Mouse (Mus musculus) cerebellum, postnatal 14 days (tissue): Measurements from ENCODE around the gene Cdc14a.

Source experiments
- DNase-seq, 2 experiments: peaks; one replicate each; pipeline ENCODE4 v3.0.0; 2021; ENCODE audit warnings: mixed read lengths in 2 of 2

The Cdc14a gene

DNA sequence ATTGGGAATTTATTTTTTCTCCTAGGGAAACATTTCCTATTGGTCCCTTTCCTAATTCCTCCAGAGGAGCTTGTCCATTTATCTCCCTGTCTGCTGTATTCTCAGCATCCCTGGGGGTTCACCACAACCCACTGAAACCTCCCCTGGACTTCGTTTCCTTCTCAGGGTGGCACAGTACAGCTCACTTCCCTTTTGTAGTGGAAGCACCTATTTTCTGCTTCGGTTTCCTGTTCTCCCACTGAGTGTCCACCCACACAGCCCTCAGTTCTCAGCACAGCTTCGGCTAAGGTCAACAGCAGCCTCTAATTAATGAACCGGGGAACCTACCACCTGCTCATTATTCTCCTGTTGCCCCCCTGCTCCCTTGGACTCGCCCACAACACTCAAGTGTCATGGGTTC, 167.7 kb downstream of the Cdc14a start:
- DNase-seq, result no peak

- peak; percentile 75 to 82 for DNase-seq
Measured at GRCm38 (mm10) chr3:116253077-116253531, 170.7 kb downstream of the Cdc14a start, which contains the start of gene Gpr88. Gpr88 (minus strand) TSS chr3:116253503.

DNA sequence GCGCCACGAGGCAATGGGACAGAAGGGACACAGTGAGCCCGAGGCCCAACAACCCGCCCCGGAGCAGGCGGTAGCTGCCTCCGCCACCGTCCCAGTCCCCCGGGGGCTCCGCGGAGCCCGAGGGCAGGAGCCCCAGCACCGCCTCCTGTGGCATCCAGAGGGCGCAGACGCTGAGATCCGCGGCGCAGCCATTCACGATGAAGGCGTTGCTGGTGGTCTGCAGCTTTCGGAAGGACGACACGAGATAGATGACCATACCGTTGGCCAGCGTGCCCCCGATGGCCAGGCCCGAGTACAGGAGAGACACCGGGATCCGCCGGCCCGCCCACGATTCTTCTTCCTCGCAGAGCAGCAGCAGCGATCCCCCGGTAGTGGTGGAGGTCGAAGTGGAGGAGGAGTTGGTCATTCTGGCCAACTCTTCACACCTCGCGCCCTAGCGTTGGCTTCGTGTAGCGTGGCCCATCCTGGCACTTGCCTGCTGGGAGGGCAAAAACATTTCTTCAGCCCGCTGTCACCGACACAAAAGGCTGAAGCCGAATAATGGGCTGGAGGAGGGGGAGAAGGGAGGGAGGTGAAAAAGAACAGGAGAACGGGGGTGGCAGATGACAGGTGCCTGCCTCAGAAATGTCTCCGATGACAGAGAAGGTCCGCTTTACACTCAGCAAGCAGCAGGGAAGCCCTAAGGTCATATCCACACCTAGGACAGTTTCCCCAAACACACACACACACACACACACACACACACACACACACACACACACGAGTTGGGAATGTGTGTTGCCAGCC, 171.4 kb downstream of the Cdc14a start:
- peak; percentile 39 to 42 for DNase-seq

DNA sequence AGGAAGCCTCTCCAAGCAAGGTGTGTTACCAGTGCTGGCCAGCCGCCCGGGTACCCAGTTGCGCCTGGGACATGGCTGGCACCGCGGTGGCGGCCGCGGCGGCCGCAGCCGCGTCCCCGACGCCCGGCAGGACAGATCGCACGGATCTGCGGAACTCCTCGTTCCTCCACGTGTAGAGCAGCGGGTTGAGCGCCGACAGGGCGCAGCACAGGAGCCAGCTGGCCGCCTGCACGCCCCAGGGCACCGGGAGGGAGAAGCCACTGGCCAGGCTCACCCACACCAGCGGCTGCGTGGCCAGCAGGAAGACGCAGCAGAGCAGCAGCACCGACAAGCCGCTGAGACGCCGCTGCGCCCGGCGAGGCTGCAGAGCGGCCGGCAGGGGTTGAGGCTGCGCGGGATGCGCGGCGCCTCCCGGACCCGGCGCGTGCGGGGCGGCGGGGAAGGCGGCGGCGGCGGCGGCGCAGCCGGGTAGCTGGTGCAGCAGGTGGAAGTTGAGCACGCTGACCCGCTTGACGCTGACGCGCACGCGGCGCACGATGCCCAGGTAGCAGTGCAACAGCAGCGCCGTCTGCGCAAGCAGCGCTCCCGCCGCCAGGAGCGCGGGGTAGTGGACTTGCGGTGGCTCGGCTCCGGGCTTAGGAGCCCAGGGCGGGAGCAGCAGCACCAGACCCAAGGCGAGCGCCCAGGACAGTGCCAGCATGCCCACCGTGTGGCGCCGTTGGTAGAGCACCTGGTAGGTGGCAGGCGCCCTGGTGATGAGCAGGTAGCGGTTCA, 172.2 kb downstream of the Cdc14a start:
- peak; percentile 57 to 59 for DNase-seq

- peak; percentile 29 to 38 for DNase-seq
Measured at GRCm38 (mm10) chr3:116249026-116249425, 174.8 kb downstream of the Cdc14a start.

GRCm38 (mm10) chr3:116244476-116244875, 179.4 kb downstream of the Cdc14a start:
- DNase-seq, result no peak

- DNase-seq, result no peak
Measured at GRCm38 (mm10) chr3:116242685-116243084, 181.1 kb downstream of the Cdc14a start.

- no peak for DNase-seq
Measured at GRCm38 (mm10) chr3:116237527-116237926, 186.3 kb downstream of the Cdc14a start.

DNA sequence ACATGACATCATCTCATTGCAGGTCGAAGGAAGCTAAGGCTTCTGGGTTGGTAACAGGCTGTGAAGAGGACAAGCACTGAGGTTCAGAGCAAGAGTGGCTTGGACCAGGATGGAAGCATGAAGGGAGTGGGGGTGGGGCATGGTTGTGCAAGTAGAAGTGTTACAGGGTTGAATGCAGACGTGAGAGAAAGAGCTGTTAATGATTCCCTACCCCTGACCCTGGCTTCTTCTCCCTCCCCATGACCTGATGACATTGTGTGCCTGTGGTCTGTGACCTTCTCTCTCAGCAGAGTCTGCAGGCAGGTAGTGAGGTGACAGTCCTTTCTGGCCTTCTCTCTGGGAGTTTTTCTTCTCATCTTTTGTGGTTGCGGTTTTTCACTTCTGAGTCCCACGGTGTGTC, 187.0 kb downstream of the Cdc14a start:
- no peak for DNase-seq

DNA sequence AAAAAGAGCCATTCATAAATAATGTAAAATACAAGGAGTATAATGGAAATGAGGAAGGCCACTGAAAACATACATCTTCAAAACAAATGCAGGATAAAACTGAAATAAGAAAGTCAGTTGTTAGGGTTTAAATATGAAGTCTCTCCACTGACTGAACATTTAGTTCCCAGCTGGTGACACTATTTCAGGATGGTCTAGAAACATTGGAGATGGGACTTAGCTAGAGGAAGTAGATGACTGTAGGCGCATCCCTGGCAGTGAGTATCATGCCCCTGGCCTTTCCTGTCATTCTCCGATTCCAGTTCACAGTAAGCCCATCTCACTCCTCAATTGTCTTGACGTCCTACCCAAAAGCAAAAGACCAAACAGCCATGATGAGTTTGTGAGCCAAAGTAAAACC, 190.3 kb downstream of the Cdc14a start:
- DNase-seq, result no peak

DNA sequence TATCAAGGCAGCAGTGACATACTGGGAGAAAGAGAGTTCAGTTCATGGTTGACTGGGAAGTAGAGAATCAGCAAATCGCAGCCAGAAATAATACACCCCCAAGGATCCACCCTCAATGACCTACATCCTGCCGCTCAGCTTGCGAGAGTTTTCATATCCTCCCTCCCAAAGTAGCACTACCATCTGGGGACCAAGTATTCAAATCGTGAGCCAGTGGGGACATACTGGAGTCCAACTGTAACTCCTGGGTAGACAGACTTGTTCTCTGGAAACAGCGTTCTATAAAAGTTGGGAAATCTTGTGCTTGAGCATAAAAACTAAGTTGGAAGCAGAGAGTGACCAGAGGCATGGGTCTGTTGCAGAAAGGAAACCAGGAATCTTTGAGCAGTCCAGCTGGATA, 191.1 kb downstream of the Cdc14a start:
- DNase-seq, result no peak

DNA sequence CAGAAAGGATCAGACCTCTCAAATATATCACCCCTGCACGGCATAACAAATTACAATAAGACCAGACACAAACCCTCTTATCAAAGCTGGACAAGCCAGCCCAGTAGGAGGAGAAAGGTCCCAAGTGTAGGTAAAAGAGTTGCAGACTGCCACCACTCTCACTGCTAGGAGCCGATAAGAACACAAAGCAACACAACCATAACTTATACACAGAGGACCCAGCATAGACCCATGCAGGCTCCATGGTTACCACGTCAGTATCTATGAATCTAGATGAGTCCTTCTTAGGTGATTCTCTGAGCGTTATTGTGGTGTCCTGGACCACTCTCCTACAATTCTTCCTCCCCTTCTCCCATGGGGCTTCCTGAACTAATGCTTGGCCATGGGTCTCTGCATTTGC, 194.5 kb downstream of the Cdc14a start:
- no peak for DNase-seq

- no peak for DNase-seq
Measured at GRCm38 (mm10) chr3:116228360-116229245, 195.2 kb downstream of the Cdc14a start.

DNA sequence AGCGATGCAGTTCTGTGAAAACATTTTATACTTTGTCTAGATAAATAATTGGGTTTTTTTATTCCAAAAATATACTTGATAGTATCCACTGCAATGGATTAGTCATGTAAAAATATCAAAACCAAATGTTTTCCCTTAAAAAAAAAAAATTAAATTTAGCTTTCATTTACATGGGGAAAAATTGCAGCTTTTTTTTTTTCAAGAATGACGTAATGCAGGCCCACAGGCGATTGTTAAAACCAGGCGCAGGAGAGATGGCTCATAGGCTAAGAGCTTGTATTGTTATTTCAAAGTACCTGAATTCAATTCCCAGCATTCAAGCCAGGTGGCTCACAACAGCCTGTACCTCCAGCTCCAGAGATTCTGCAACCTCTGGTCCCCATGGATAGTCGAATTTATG, 196.4 kb downstream of the Cdc14a start:
- DNase-seq, result no peak

- no peak for DNase-seq
Measured at GRCm38 (mm10) chr3:116226915-116227314, 196.9 kb downstream of the Cdc14a start.
